Mouse (Mus musculus): ENCODE data around the gene Slc6a9. TPM values are rescaled to one million over a fixed set of nuclear protein-coding genes. Genes with fewer than 3 reads are reported as not detected.

Gene Slc6a9
- polyA plus RNA-seq, 1 experiment from 2014 or later, result 11.6 TPM

- no peak overlapping the region for H3K9ac ChIP-seq (replicated peaks; ENCODE audit: low read depth, low read length)
- H3K27me3 ChIP-seq (ENCODE audit: control insufficient read depth, insufficient read depth, low read length), result no peaks in the 10 kb centered on the region
- no peak overlapping the region for H3K4me2 ChIP-seq (replicated peaks; ENCODE audit: low read depth, low read length)
- no peak for ATAC-seq (ENCODE audit: insufficient number of reproducible peaks, insufficient read depth, low FRiP score, low read depth)
- H3K4me1 ChIP-seq (ENCODE audit: control insufficient read depth, insufficient read depth, low read length), result 0 out of 2 replicates have a peak, but pooled peaks cover 7% of the 10 kb centered on the region
- WGBS, result 82% methylated on average over 8 of the region's 8 CpGs
- H3K27ac ChIP-seq (ENCODE audit: low read length), result no peak overlapping the region
- no peaks in the 10 kb centered on the region for H3K9me3 ChIP-seq (ENCODE audit: control insufficient read depth, low read depth, low read length)
- H3K36me3 ChIP-seq (ENCODE audit: control insufficient read depth, insufficient read depth, low read length), result peaks cover 37% of the 10 kb centered on the region
- H3K4me3 ChIP-seq (ENCODE audit: low read depth, low read length), result no peak overlapping the region
Observed at GRCm38 (mm10) chr4:117894601-117895000, 60.3 kb downstream of the Slc6a9 start.

- WGBS, result 85% methylated on average over 7 of the region's 7 CpGs
- Histone ChIP-seq H3K9ac (replicated peaks; ENCODE audit: low read depth, low read length) (no peak overlapping the region), H3K9me3 (ENCODE audit: control insufficient read depth, low read depth, low read length) (no peaks in the 10 kb centered on the region), H3K4me3 (ENCODE audit: low read depth, low read length) (no peak overlapping the region), H3K4me2 (replicated peaks; ENCODE audit: low read depth, low read length) (no peak overlapping the region), H3K27ac (ENCODE audit: low read length) (no peak overlapping the region), H3K27me3 (ENCODE audit: control insufficient read depth, insufficient read depth, low read length) (no peaks in the 10 kb centered on the region), H3K4me1 (ENCODE audit: control insufficient read depth, insufficient read depth, low read length) (0 out of 2 replicates have a peak, but pooled peaks cover 7% of the 10 kb centered on the region), H3K36me3 (ENCODE audit: control insufficient read depth, insufficient read depth, low read length) (peaks cover 45% of the 10 kb centered on the region)
- ATAC-seq (ENCODE audit: insufficient number of reproducible peaks, insufficient read depth, low FRiP score, low read depth), result no peak
Observed at GRCm38 (mm10) chr4:117895339-117895738, 61.0 kb downstream of the Slc6a9 start.

- no peaks in the 10 kb centered on the region for H3K27me3 ChIP-seq (ENCODE audit: control insufficient read depth, insufficient read depth, low read length)
- H3K27ac ChIP-seq (ENCODE audit: low read length), result no peak overlapping the region
- 0 out of 2 replicates have a peak, but pooled peaks cover 3% of the 10 kb centered on the region for H3K4me1 ChIP-seq (ENCODE audit: control insufficient read depth, insufficient read depth, low read length)
- no peak overlapping the region for H3K4me3 ChIP-seq (ENCODE audit: low read depth, low read length)
- no peaks in the 10 kb centered on the region for H3K9me3 ChIP-seq (ENCODE audit: control insufficient read depth, low read depth, low read length)
- WGBS, result 95% methylated on average over 6 of the region's 6 CpGs
- ATAC-seq (ENCODE audit: insufficient number of reproducible peaks, insufficient read depth, low FRiP score, low read depth), result no peak
- H3K4me2 ChIP-seq (replicated peaks; ENCODE audit: low read depth, low read length), result no peak overlapping the region
- peaks cover 52% of the 10 kb centered on the region for H3K36me3 ChIP-seq (ENCODE audit: control insufficient read depth, insufficient read depth, low read length)
- H3K9ac ChIP-seq (replicated peaks; ENCODE audit: low read depth, low read length), result no peak overlapping the region
Observed at GRCm38 (mm10) chr4:117896031-117896430, 61.7 kb downstream of the Slc6a9 start.

- Histone ChIP-seq H3K27me3 (ENCODE audit: control insufficient read depth, insufficient read depth, low read length) (no peaks in the 10 kb centered on the region), H3K4me1 (ENCODE audit: control insufficient read depth, insufficient read depth, low read length) (no peaks in the 10 kb centered on the region), H3K36me3 (ENCODE audit: control insufficient read depth, insufficient read depth, low read length) (peaks cover 68% of the 10 kb centered on the region), H3K9me3 (ENCODE audit: control insufficient read depth, low read depth, low read length) (no peaks in the 10 kb centered on the region), H3K4me2 (replicated peaks; ENCODE audit: low read depth, low read length) (no peak overlapping the region), H3K4me3 (ENCODE audit: low read depth, low read length) (no peak overlapping the region), H3K27ac (ENCODE audit: low read length) (no peak overlapping the region), H3K9ac (replicated peaks; ENCODE audit: low read depth, low read length) (no peak overlapping the region)
- WGBS, result 70% methylated on average over 3 of the region's 3 CpGs
- no peak for ATAC-seq (ENCODE audit: insufficient number of reproducible peaks, insufficient read depth, low FRiP score, low read depth)
Observed at GRCm38 (mm10) chr4:117898111-117898510, 63.8 kb downstream of the Slc6a9 start.

GRCm38 (mm10) chr4:117904094-117904493, 69.8 kb downstream of the Slc6a9 start:
- WGBS, result 86% methylated on average over 10 of the region's 10 CpGs
- H3K27me3 ChIP-seq (ENCODE audit: control insufficient read depth, insufficient read depth, low read length), result no peaks in the 10 kb centered on the region

GRCm38 (mm10) chr4:117904761-117905160, 70.5 kb downstream of the Slc6a9 start:
- ATAC-seq (ENCODE audit: insufficient number of reproducible peaks, insufficient read depth, low FRiP score, low read depth), result no peak
- Histone ChIP-seq H3K4me3 (ENCODE audit: low read depth, low read length) (no peak overlapping the region), H3K9me3 (ENCODE audit: control insufficient read depth, low read depth, low read length) (no peaks in the 10 kb centered on the region), H3K36me3 (ENCODE audit: control insufficient read depth, insufficient read depth, low read length) (peaks cover 49% of the 10 kb centered on the region), H3K27ac (ENCODE audit: low read length) (no peak overlapping the region), H3K9ac (replicated peaks; ENCODE audit: low read depth, low read length) (no peak overlapping the region), H3K4me2 (replicated peaks; ENCODE audit: low read depth, low read length) (no peak overlapping the region), H3K27me3 (ENCODE audit: control insufficient read depth, insufficient read depth, low read length) (no peaks in the 10 kb centered on the region), H3K4me1 (ENCODE audit: control insufficient read depth, insufficient read depth, low read length) (no peaks in the 10 kb centered on the region)
- WGBS, result 91% methylated on average over 8 of the region's 8 CpGs

More at GRCm38 (mm10) chr4:117904094-117904493, 69.8 kb downstream of the Slc6a9 start:
- Histone ChIP-seq H3K9me3 (ENCODE audit: control insufficient read depth, low read depth, low read length) (no peaks in the 10 kb centered on the region), H3K4me2 (replicated peaks; ENCODE audit: low read depth, low read length) (no peak overlapping the region), H3K9ac (replicated peaks; ENCODE audit: low read depth, low read length) (no peak overlapping the region), H3K36me3 (ENCODE audit: control insufficient read depth, insufficient read depth, low read length) (peaks cover 55% of the 10 kb centered on the region), H3K4me3 (ENCODE audit: low read depth, low read length) (no peak overlapping the region), H3K4me1 (ENCODE audit: control insufficient read depth, insufficient read depth, low read length) (no peaks in the 10 kb centered on the region), H3K27ac (ENCODE audit: low read length) (no peak overlapping the region)
- no peak for ATAC-seq (ENCODE audit: insufficient number of reproducible peaks, insufficient read depth, low FRiP score, low read depth)

- Histone ChIP-seq H3K27me3 (ENCODE audit: control insufficient read depth, insufficient read depth, low read length) (no peaks in the 10 kb centered on the region), H3K9me3 (ENCODE audit: control insufficient read depth, low read depth, low read length) (no peaks in the 10 kb centered on the region), H3K27ac (ENCODE audit: low read length) (no peak overlapping the region), H3K4me3 (ENCODE audit: low read depth, low read length) (no peak overlapping the region), H3K9ac (replicated peaks; ENCODE audit: low read depth, low read length) (no peak overlapping the region), H3K36me3 (ENCODE audit: control insufficient read depth, insufficient read depth, low read length) (peaks cover 41% of the 10 kb centered on the region), H3K4me2 (replicated peaks; ENCODE audit: low read depth, low read length) (no peak overlapping the region), H3K4me1 (ENCODE audit: control insufficient read depth, insufficient read depth, low read length) (no peaks in the 10 kb centered on the region)
- WGBS, result 82% methylated on average over 3 of the region's 3 CpGs
- no peak for ATAC-seq (ENCODE audit: insufficient number of reproducible peaks, insufficient read depth, low FRiP score, low read depth)
Observed at GRCm38 (mm10) chr4:117906196-117906595, 71.9 kb downstream of the Slc6a9 start.

GRCm38 (mm10) chr4:117908834-117909453, 74.6 kb downstream of the Slc6a9 start:
- no peaks in the 10 kb centered on the region for H3K27me3 ChIP-seq (ENCODE audit: control insufficient read depth, insufficient read depth, low read length)
- WGBS, result 72% methylated on average over 8 of the region's 8 CpGs
- no peak overlapping the region for H3K27ac ChIP-seq (ENCODE audit: low read length)
- no peak for ATAC-seq (ENCODE audit: insufficient number of reproducible peaks, insufficient read depth, low FRiP score, low read depth)
- peaks cover 11% of the 10 kb centered on the region for H3K4me1 ChIP-seq (ENCODE audit: control insufficient read depth, insufficient read depth, low read length)
- H3K36me3 ChIP-seq (ENCODE audit: control insufficient read depth, insufficient read depth, low read length), result peaks cover 30% of the 10 kb centered on the region; the same call in 1 of the 2 replicates
- no peaks in the 10 kb centered on the region for H3K9me3 ChIP-seq (ENCODE audit: control insufficient read depth, low read depth, low read length)
- no peak overlapping the region for H3K9ac ChIP-seq (replicated peaks; ENCODE audit: low read depth, low read length)
- no peak overlapping the region for H3K4me2 ChIP-seq (replicated peaks; ENCODE audit: low read depth, low read length)
- H3K4me3 ChIP-seq (ENCODE audit: low read depth, low read length), result no peak overlapping the region

GRCm38 (mm10) chr4:117912131-117912561, 77.8 kb downstream of the Slc6a9 start:
- 89% methylated on average over 13 of the region's 13 CpGs for WGBS
- no peaks in the 10 kb centered on the region for H3K27me3 ChIP-seq (ENCODE audit: control insufficient read depth, insufficient read depth, low read length)
- no peak overlapping the region for H3K4me2 ChIP-seq (replicated peaks; ENCODE audit: low read depth, low read length)
- no peak overlapping the region for H3K27ac ChIP-seq (ENCODE audit: low read length)
- no peak overlapping the region for H3K4me3 ChIP-seq (ENCODE audit: low read depth, low read length)
- H3K4me1 ChIP-seq (ENCODE audit: control insufficient read depth, insufficient read depth, low read length), result peaks cover 15% of the 10 kb centered on the region
- H3K36me3 ChIP-seq (ENCODE audit: control insufficient read depth, insufficient read depth, low read length), result peaks cover 22% of the 10 kb centered on the region; the same call in 1 of the 2 replicates
- H3K9me3 ChIP-seq (ENCODE audit: control insufficient read depth, low read depth, low read length), result no peaks in the 10 kb centered on the region
- H3K9ac ChIP-seq (replicated peaks; ENCODE audit: low read depth, low read length), result no peak overlapping the region
- no peak for ATAC-seq (ENCODE audit: insufficient number of reproducible peaks, insufficient read depth, low FRiP score, low read depth)

Measured in stomach, embryonic 14.5 days (tissue).